Mouse (Mus musculus): Measurements from ENCODE around the gene Olfr847. TPM values are rescaled to one million over a fixed set of nuclear protein-coding genes. Genes with fewer than 3 reads are reported as not detected.

Olfr847 gene
- total RNA-seq (2023): not detected

DNA sequence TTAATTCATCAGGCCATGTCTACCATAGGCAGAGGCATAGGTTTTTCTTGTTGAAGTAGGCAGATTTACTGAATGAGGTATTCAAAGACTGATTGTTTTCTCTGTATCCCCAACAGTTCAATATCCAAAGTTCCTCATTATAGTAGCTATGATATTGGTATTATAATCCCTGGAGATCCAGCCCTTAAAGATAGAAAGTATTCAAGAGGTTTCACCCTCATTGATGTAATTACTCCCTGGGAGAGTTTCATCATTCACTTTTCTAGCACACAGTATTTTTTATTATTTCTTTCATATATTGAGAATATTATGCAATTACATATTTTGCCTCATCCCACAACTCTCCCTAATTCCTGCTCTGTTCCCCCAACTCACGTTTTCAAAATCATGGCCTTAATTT is at the start of gene Olfr847:
Gene Olfr847, minus strand, starts transcription at position 101 of the 400 bp plus-strand sequence.

GRCm38 (mm10) chr9:19363905-19364304 is 14.6 kb downstream of the Olfr847 start, which contains the start of gene Olfr846:
Gene Olfr846, minus strand, starts transcription at chr9:19364005.

GRCm38 (mm10) chr9:19336157-19336556 is 42.3 kb downstream of the Olfr847 start, which contains the start of gene Olfr845:
Gene Olfr845, plus strand, starts transcription at chr9:19336457.

Other genes starting within 250 kb of the Olfr847 start
- not detected for gene Olfr837, start 242.4 kb downstream of the Olfr847 start, total RNA-seq (2023)
- not detected for gene Olfr839-ps1, start 201.4 kb downstream of the Olfr847 start, total RNA-seq (2023)
- gene Olfr843, start 126.7 kb downstream of the Olfr847 start, total RNA-seq (2023): not detected
- gene Olfr844, start 62.3 kb downstream of the Olfr847 start, total RNA-seq (2023): not detected
- gene Olfr845, start 42.2 kb downstream of the Olfr847 start, total RNA-seq (2023): not detected
- gene Olfr846, start 14.7 kb downstream of the Olfr847 start, total RNA-seq (2023): not detected
- not detected for gene Olfr849, start 61.6 kb upstream of the Olfr847 start, total RNA-seq (2023)
- gene Olfr850, start 99.6 kb upstream of the Olfr847 start, total RNA-seq (2023): not detected
- gene Olfr851, start 114.6 kb upstream of the Olfr847 start, total RNA-seq (2023): not detected
- not detected for gene Olfr853, start 162.4 kb upstream of the Olfr847 start, total RNA-seq (2023)
- gene Olfr854, start 188.7 kb upstream of the Olfr847 start, total RNA-seq (2023): not detected
- gene Olfr855, start 203.9 kb upstream of the Olfr847 start, total RNA-seq (2023): not detected
- gene Zfp317, start 243.4 kb upstream of the Olfr847 start, total RNA-seq (2023): 33.9 TPM